Mouse (Mus musculus) lung, postnatal 0 days (tissue): ENCODE measurements around the gene Rbm43. TPM values are rescaled to one million over a fixed set of nuclear protein-coding genes. Genes with fewer than 3 reads are reported as not detected.

Experiments used
- ATAC-seq: fragments of 200-750 bp; cut with Nextera tagmentation; 2 replicates; pipeline ENCODE4 v1.8.0; 2017; ENCODE audit warnings: moderate library complexity
- DNase-seq: peaks from one replicate; pipeline ENCODE4 v3.0.0-alpha.2; 2016; ENCODE audit warnings: low spot score
- H3K27ac ChIP-seq: fragments of 300-500 bp; sonication (generic); 2 replicates; pipeline ENCODE4 v1.5.1; 2014; ENCODE audit warnings: antibody characterized with exemption, mild to moderate bottlenecking, low read length, mixed read lengths
- H3K27me3 ChIP-seq: fragments of 300-500 bp; sonication (generic); replicated peaks from 2 replicates; pipeline ENCODE4 v1.6.1; 2014; ENCODE audit warnings: low read length, mixed read lengths; ENCODE audit not compliant: insufficient read depth
- H3K36me3 ChIP-seq: fragments of 300-500 bp; sonication (generic); 2 replicates; pipeline ENCODE4 v1.6.1; 2014; ENCODE audit warnings: low read length, mixed read lengths; ENCODE audit not compliant: insufficient read depth
- H3K4me1 ChIP-seq: fragments of 300-500 bp; sonication (generic); 2 replicates; pipeline ENCODE4 v1.6.1; 2014; ENCODE audit warnings: antibody characterized with exemption, low read depth, low read length, mixed read lengths; ENCODE audit not compliant: insufficient read depth
- H3K4me2 ChIP-seq: fragments of 300-500 bp; sonication (generic); replicated peaks from 2 replicates; pipeline ENCODE4 v1.6.1; 2014; ENCODE audit warnings: low read depth, mild to moderate bottlenecking, low read length, moderate library complexity, mixed read lengths
- H3K4me3 ChIP-seq: fragments of 300-500 bp; sonication (generic); 2 replicates; pipeline ENCODE4 v1.5.1; 2014; ENCODE audit warnings: low read depth, low read length
- H3K9ac ChIP-seq: fragments of 300-500 bp; sonication (generic); replicated peaks from 2 replicates; pipeline ENCODE4 v1.6.1; 2014; ENCODE audit warnings: low read depth, mild to moderate bottlenecking
- H3K9me3 ChIP-seq: fragments of 300-500 bp; sonication (generic); 2 replicates; pipeline ENCODE4 v1.6.1; 2016; ENCODE audit warnings: low read length, mixed read lengths
- CTCF ChIP-seq: IDR thresholded peaks from 2 replicates; pipeline ENCODE4 v1.5.1; 2016; ENCODE audit warnings: antibody characterized with exemption, mild to moderate bottlenecking
- EP300 ChIP-seq: IDR thresholded peaks from 2 replicates; pipeline ENCODE4 v1.6.1; 2016; ENCODE audit warnings: antibody characterized with exemption, mild to moderate bottlenecking, control low read depth
- WGBS: fragments of 180-500 bp; shearing (Covaris S2); extraction: QIAGEN DNeasy Blood & Tissue Kit; methylation state at CpG from one replicate; pipeline ENCODE4 v1.1.7; 2014; 5-methylcytosine and 5-hydroxymethylcytosine counted together
- polyA plus RNA-seq: library from polyadenylated mRNA; unstranded; fragments of >200 nt; fragmentation: Nextera tagmentation; extraction: Ambion mirVana; gene quantifications from 2 replicates; pipeline ENCODE4 v1.2.1, GENCODE M21; 2015

Rbm43 gene
- 14.7 and 17.0 TPM in 2 replicates for polyA plus RNA-seq

DNA sequence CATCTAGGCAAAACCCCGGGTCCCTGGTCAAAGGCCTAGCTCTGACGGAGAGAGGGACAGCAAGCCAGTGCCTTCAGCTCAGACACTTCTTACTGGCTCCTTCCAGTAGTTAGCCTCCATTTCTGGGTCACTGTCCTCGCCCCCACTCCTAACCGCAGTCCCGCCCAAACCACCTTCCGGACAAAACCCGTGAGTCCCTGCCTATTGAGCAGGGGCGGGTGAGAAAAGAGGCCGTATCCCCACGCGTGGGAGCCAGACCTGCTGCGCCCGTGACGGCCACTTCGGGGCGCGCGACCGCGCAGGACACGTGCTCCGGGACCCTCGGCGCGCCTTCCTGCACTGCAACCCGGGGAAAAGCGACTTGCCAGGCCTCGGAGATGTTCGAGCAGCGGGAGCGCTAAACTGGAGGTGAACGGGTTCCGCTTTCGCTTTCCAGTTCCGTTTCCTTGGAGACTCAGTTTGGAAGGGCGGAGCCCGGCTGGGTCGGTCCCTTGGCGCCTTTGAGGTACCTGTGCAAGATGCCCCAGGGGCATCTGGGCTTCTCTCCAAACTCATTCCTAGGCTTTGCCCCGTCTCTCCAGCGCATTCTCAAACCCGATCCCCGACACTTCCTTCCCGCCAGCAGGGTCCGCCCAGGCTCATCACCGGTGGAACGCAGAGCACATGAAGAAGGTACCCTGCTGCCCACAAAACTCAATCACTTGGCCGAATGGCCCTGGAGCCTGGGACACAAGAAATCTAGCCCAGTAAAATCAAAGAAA lies at the start of gene Rbm43:
Rbm43 (minus strand) TSS at position 590 of the 761 bp plus-strand sequence.
- Histone ChIP-seq H3K27me3 (no peaks in the 10 kb centered on the region), H3K4me3 (peak within 1 kb of the TSS; percentile 81), H3K27ac (peak within 1 kb of the TSS; percentile 80), H3K9ac (peak within 1 kb of the TSS; percentile 62), H3K36me3 (no peaks in the 10 kb centered on the region), H3K9me3 (no peaks in the 10 kb centered on the region), H3K4me2 (peak within 1 kb of the TSS; percentile 80), H3K4me1 (peaks cover 5% of the 10 kb centered on the region; the same call in 1 of the 2 replicates)
- TF ChIP-seq EP300 (no peak), CTCF (peak; percentile 66)
- under 1% methylated on average over 47 of the region's 48 CpGs for WGBS
- peak; percentile 87 for DNase-seq
- ATAC-seq = peak; percentile 86

GRCm38 (mm10) chr2:51982288-51982687 lies 47.3 kb upstream of the Rbm43 start:
- ATAC-seq (peak; percentile 60), DNase-seq (peak; percentile 71)
- no peaks in the 10 kb centered on the region for H3K27me3 ChIP-seq
- H3K4me1 ChIP-seq = peaks cover 4% of the 10 kb centered on the region; the same call in 1 of the 2 replicates
- H3K4me3 ChIP-seq = peak overlapping the region; percentile 23; the same call in 1 of the 2 replicates
- no peaks in the 10 kb centered on the region for H3K36me3 ChIP-seq
- H3K27ac ChIP-seq = peak overlapping the region; percentile 71
- H3K4me2 ChIP-seq = peak overlapping the region; percentile 44
- WGBS = 25% methylated on average over 13 of the region's 13 CpGs
- no peaks in the 10 kb centered on the region for H3K9me3 ChIP-seq
- no peak for TF ChIP-seq EP300
- no peak for TF ChIP-seq CTCF
- no peak overlapping the region for H3K9ac ChIP-seq

GRCm38 (mm10) chr2:51981630-51982029 lies 46.7 kb upstream of the Rbm43 start:
- H3K9me3 ChIP-seq = no peaks in the 10 kb centered on the region
- TF ChIP-seq EP300 = no peak
- no peak for TF ChIP-seq CTCF
- H3K4me3 ChIP-seq = 0 out of 2 replicates have a peak overlapping the region, but pooled peaks have one; percentile 3
- peaks cover 4% of the 10 kb centered on the region; the same call in 1 of the 2 replicates for H3K4me1 ChIP-seq
- ATAC-seq = peak; percentile 79
- DNase-seq = peak; percentile 71
- H3K27ac ChIP-seq = peak overlapping the region; percentile 71
- H3K9ac ChIP-seq = no peak overlapping the region
- H3K4me2 ChIP-seq = peak overlapping the region; percentile 44
- 26% methylated on average over 11 of the region's 11 CpGs for WGBS
- H3K36me3 ChIP-seq = no peaks in the 10 kb centered on the region
- H3K27me3 ChIP-seq = no peaks in the 10 kb centered on the region

- TF ChIP-seq CTCF (peak; percentile 27; the same call in 1 of the 2 replicates), EP300 (no peak)
- H3K9ac ChIP-seq = peak within 1 kb of the TSS; percentile 80
- DNase-seq = no peak
- no peaks in the 10 kb centered on the region for H3K9me3 ChIP-seq
- 67% methylated on average over 9 of the region's 9 CpGs for WGBS
- H3K27me3 ChIP-seq = no peaks in the 10 kb centered on the region
- peak within 1 kb of the TSS; percentile 77 for H3K4me3 ChIP-seq
- H3K36me3 ChIP-seq = no peaks in the 10 kb centered on the region
- H3K27ac ChIP-seq = peak within 1 kb of the TSS; percentile 94
- peak within 1 kb of the TSS; percentile 67 for H3K4me2 ChIP-seq
- ATAC-seq = peak; percentile 59
- no peaks in the 10 kb centered on the region for H3K4me1 ChIP-seq
Observed at GRCm38 (mm10) chr2:51973410-51973968, 38.5 kb upstream of the Rbm43 start, which contains the start of gene Nmi. Gene Nmi, minus strand, starts transcription at chr2:51973494.

GRCm38 (mm10) chr2:51972641-51973409 lies 37.9 kb upstream of the Rbm43 start:
- DNase-seq (peak; percentile 92), ATAC-seq (peak; percentile 91)
- Histone ChIP-seq H3K4me2 (peak overlapping the region; percentile 67), H3K36me3 (no peaks in the 10 kb centered on the region), H3K27me3 (no peaks in the 10 kb centered on the region), H3K9me3 (no peaks in the 10 kb centered on the region), H3K9ac (peak overlapping the region; percentile 80), H3K4me3 (peak overlapping the region; percentile 77), H3K27ac (peak overlapping the region; percentile 94), H3K4me1 (no peaks in the 10 kb centered on the region)
- no peak for TF ChIP-seq CTCF
- no peak for TF ChIP-seq EP300
- 2% methylated on average over 40 of the region's 40 CpGs for WGBS
